Comparison of ENCODE assay signal across 18 mouse cellular contexts in genomic region chr15:12408205-12408604, GRCm38 (mm10).
A peak's percentile ranks its signal among the peaks of the same experiment; 100 is the strongest.
DNase-seq lines count a peak whose midpoint lies in the region; ATAC-seq lines count a peak whose summit lies in the region.
"Had no signal": no experiment of that assay in that cellular context is flagged by ENCODE, and none has a peak within 500 bp of the region (broad histone marks: within the 10 kb centered on the region; RNA-seq: fewer than 3 reads in every experiment).

No protein-coding gene starts in this region.

- H3K4me1 ChIP-seq in forebrain, embryonic 14.5 days (ENCODE audit: control insufficient read depth, insufficient read depth, low read length), result no peaks in the 10 kb centered on the region
- H3K4me1 ChIP-seq in forebrain, embryonic 11.5 days (replicated peaks; ENCODE audit: control insufficient read depth, insufficient read depth, low read length), result no peaks in the 10 kb centered on the region

- H3K4me2 ChIP-seq in forebrain, embryonic 14.5 days (ENCODE audit: low read length), result no peak overlapping the region
- no peak overlapping the region for H3K4me2 ChIP-seq in forebrain, embryonic 11.5 days (ENCODE audit: low read depth, low read length, severe bottlenecking)
- H3K4me2 ChIP-seq: liver, embryonic 11.5 days; midbrain, embryonic 11.5 days had no signal

- no peaks in the 10 kb centered on the region for H3K27me3 ChIP-seq in forebrain, embryonic 14.5 days (replicated peaks; ENCODE audit: control insufficient read depth, insufficient read depth, low read length)
- no peaks in the 10 kb centered on the region for H3K27me3 ChIP-seq in forebrain, embryonic 11.5 days (ENCODE audit: control insufficient read depth, insufficient read depth, low read length)

- no peak for ATAC-seq in forebrain, embryonic 14.5 days
- no peak for ATAC-seq in forebrain, embryonic 11.5 days (replicated peaks; ENCODE audit: low FRiP score)
- ATAC-seq in activated CD4-positive, CD25-positive, alpha-beta regulatory T cell, adult 4 months, result no peak

- DNase-seq in forebrain, embryonic 14.5 days (ENCODE audit: low spot score), result peak; percentile 10
- DNase-seq in forebrain, embryonic 11.5 days (ENCODE audit: low spot score), result no peak
- DNase-seq in layer of hippocampus, adult 11-12 months (ENCODE audit: low spot score), result peak; percentile 13
- DNase-seq in layer of hippocampus, adult 9-10 months (ENCODE audit: low spot score), result no peak
- peak; percentile 61 to 64 for DNase-seq in right cerebral cortex, postnatal 10 days (ENCODE audit: low spot score in 2 of 2)
- DNase-seq in right cerebral cortex, postnatal 14 days, result no peak
- DNase-seq in adrenal gland, postnatal 14 days, result no peak
- DNase-seq: adrenal gland, postnatal 25 days; cerebellum, postnatal 25 days; gastrocnemius, adult 2 months; heart, adult 18-20 months; lung, adult 2 months; thymus, adult 18-20 months had no signal

- H3K9me3 ChIP-seq in forebrain, embryonic 14.5 days (replicated peaks; ENCODE audit: control insufficient read depth, low read length), result no peaks in the 10 kb centered on the region
- H3K9me3 ChIP-seq in forebrain, embryonic 11.5 days (ENCODE audit: control insufficient read depth, low read length), result no peaks in the 10 kb centered on the region

- no peak overlapping the region for H3K27ac ChIP-seq in forebrain, embryonic 14.5 days (ENCODE audit: low read depth, low read length)
- H3K27ac ChIP-seq in forebrain, embryonic 11.5 days (ENCODE audit: low read depth, low read length), result no peak overlapping the region
- H3K27ac ChIP-seq: gastrocnemius, adult 2 months; layer of hippocampus, adult 2 months; macrophage had no signal

- H3K4me3 ChIP-seq in forebrain, embryonic 14.5 days (ENCODE audit: low read depth, low read length), result no peak overlapping the region
- no peak overlapping the region for H3K4me3 ChIP-seq in forebrain, embryonic 11.5 days (ENCODE audit: low read depth, low read length)
- H3K4me3 ChIP-seq: gastrocnemius, adult 2 months; layer of hippocampus, adult 2 months had no signal

- no peak overlapping the region for H3K9ac ChIP-seq in forebrain, embryonic 14.5 days (ENCODE audit: low read length)
- no peak overlapping the region for H3K9ac ChIP-seq in forebrain, embryonic 11.5 days (ENCODE audit: low read length)

- 87% methylated on average over 8 of the region's 8 CpGs for WGBS in forebrain, embryonic 14.5 days
- 91% methylated on average over 8 of the region's 8 CpGs for WGBS in forebrain, embryonic 11.5 days

- no peaks in the 10 kb centered on the region for H3K36me3 ChIP-seq in forebrain, embryonic 14.5 days (ENCODE audit: control insufficient read depth, insufficient read depth, low read length)
- no peaks in the 10 kb centered on the region for H3K36me3 ChIP-seq in forebrain, embryonic 11.5 days (ENCODE audit: control insufficient read depth, insufficient read depth, low read length)

Comparison
In these comparisons a context has a peak if more than half of its experiments do, and no peak if none do; other contexts are left out.
1. DNase-seq: peak in forebrain, embryonic 14.5 days (single experiment), layer of hippocampus, adult 11-12 months (single experiment) and right cerebral cortex, postnatal 10 days (2 of 2); none in forebrain, embryonic 11.5 days (single experiment), layer of hippocampus, adult 9-10 months (single experiment), right cerebral cortex, postnatal 14 days (single experiment) and adrenal gland, postnatal 14 days (single experiment).